Mouse (Mus musculus): ENCODE measurements around the gene Noxo1. TPM values are rescaled to one million over a fixed set of nuclear protein-coding genes. Genes with fewer than 3 reads are reported as not detected.
"Not testable (repeated sequence)": the region's sequence is repeated elsewhere in the genome, so short reads cannot be mapped to it uniquely, and the experiment has no call there.

Gene Noxo1
- total RNA-seq, 2 experiments from 2014 or later: 0.77 to 0.99 TPM

- not testable (repeated sequence) for DNase-seq
Measured at GRCm38 (mm10) chr17:24720616-24721015, 24.6 kb downstream of the Noxo1 start.

- not testable (repeated sequence) for DNase-seq
Measured at GRCm38 (mm10) chr17:24721383-24721955, 25.4 kb downstream of the Noxo1 start.

GRCm38 (mm10) chr17:24722220-24722924, 26.3 kb downstream of the Noxo1 start:
- no peak for DNase-seq

DNA sequence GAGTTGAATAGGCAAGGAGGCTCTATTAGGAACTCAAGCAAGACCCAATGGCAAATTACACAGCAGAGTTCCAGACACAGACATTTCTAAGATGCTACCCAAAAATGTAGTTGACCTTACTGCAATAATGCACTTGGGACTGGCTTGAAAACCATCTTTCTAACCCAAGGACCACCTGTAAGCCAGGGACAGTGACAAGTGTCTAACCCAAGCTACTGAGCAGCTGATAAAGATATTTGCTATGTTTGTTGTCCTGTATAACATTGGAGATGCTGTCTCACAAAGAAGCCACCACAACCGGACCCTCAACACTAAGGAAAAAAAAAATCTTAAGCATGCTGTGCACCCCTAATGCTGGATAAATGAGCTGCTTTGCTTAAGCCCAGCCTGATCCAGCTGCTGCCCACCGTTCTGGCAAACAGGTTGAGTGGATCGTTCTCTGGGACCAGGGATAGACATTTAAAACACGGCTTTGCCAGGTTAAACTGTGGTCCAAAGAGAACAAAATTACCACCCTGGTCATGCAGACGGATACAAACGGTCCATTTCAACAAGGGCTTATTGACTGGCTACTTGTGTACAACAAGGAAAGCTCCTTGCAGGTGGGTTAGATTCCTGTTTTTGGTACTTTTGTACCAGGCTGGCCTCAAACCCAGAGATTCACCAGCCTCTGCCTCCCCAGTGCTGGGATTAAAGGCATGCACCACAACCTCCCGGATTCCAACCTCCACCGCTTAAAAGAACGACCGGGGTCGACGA, 27.3 kb downstream of the Noxo1 start:
- no peak for DNase-seq

GRCm38 (mm10) chr17:24723881-24724180, 27.8 kb downstream of the Noxo1 start:
- DNase-seq: no peak

DNA sequence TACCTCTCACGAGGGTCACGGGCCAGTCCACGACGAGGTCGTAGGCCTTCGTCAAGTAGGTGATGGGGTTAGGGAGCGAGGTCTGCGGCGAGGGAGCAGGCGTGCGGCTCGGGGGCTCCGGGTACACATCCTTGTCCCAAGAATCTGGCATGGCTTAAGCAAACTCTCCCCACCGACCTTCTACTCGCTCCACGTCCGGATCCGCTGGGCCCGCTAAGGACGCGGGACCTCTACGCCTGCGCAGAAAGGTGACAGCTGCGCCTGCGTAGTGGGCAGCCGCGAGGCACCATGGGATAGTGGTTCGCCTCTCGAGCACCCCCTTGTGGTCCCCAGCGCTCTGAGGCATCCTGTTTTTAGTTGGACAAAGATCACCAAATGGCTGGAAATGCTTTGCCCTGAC, 28.1 kb downstream of the Noxo1 start, which contains the start of gene Ndufb10:
Ndufb10 (minus strand) TSS at position 295 of the 400 bp plus-strand sequence.
- peak; percentile 96 to 98 for DNase-seq

DNA sequence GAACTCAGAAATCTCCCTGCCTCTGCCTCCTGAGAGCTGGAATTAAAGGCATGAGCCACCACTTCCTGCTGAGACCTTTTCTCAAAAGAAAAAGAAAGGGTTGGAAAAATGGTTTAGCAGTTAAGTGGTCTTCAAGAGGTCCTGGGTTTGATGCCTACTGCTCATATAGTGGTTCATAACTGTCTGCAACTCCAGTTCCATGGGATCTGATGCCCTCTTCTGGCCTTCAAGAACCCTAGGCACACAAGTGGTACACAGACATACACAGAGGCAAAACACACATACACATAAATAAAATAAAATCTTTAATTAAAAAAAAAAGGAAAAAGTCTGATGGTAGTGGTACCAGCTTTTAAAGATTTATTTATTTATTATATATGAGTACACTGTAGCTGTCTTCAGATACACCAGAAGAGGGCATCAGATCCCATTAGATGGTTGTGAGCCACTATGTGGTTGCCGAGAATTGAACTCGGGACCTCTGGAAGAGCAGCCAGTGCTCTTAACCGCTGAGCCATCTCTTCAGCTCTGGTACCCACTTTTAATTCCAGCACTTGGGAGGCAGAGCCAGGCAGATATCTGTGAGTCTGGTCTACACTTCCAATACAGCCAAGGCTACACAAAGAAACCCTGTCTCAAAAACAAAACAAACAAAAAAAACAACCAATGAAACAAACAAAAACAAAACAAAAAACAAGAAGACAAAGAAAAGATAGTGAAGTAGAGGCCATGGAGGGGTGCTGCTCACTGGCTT, 29.8 kb downstream of the Noxo1 start:
- no peak for DNase-seq

- DNase-seq: peak; percentile 66 to 75
Measured at GRCm38 (mm10) chr17:24727618-24728017, 31.6 kb downstream of the Noxo1 start, which contains the start of gene Rpl3l. Gene Rpl3l (plus strand): TSS chr17:24727820.

- no peak for DNase-seq
Measured at GRCm38 (mm10) chr17:24728184-24728583, 32.1 kb downstream of the Noxo1 start.

GRCm38 (mm10) chr17:24729067-24729466, 33.0 kb downstream of the Noxo1 start:
- peak in 1 of 2 experiments; percentile 47 for DNase-seq

DNA sequence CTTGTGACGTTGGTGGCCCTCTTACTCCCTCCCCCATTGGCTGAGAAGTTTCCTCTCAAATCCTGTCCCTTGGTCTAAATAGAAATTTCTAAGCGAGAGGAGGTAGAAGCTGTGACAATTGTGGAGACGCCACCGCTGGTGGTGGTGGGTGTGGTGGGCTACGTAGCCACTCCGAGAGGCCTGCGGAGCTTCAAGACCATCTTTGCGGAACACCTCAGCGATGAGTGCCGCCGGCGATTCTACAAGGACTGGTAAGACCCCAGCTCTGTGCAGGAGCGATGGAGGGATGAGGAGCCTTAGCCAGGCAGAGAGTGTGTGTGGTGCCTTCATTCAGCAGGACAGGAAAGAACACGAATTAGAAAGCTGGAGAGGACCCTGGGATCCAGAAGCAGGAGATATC, 34.8 kb downstream of the Noxo1 start:
- DNase-seq: no peak

GRCm38 (mm10) chr17:24732233-24732935, 36.4 kb downstream of the Noxo1 start:
- DNase-seq: peak; percentile 71 to 85

DNA sequence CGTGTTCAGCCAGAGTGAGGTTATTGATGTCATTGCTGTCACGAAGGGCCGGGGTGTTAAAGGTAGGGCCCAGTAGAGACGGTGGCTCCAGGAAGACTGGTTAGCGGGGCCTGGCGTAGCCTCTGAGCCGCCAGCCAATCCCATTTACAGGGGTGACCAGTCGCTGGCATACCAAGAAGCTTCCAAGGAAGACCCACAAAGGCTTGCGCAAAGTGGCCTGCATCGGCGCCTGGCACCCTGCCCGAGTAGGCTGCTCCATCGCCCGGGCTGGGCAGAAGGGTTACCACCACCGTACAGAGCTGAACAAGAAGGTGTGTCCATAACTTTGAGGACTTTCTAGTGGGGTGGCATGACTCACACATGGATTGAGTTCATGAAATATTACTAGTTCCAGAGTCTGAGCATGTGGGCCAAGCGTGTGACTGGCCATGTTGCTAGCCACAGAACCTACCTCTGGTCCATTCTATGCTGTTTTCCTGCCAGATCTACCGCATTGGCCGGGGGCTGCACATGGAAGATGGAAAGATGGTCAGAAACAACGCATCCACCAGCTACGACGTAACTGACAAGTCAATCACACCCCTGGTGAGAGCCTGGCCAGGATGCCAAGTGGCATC, 37.5 kb downstream of the Noxo1 start:
- no peak for DNase-seq

GRCm38 (mm10) chr17:24734513-24734912, 38.5 kb downstream of the Noxo1 start:
- no peak for DNase-seq

GRCm38 (mm10) chr17:24735446-24735845, 39.4 kb downstream of the Noxo1 start:
- DNase-seq: no peak

GRCm38 (mm10) chr17:24736330-24737051, 40.5 kb downstream of the Noxo1 start, which contains the start of gene Msrb1:
Gene Msrb1 (plus strand): TSS chr17:24736642.
- peak; percentile 98 to 99 for DNase-seq

GRCm38 (mm10) chr17:24737135-24737810, 41.2 kb downstream of the Noxo1 start:
- peak in 1 of 2 experiments; percentile 42 for DNase-seq

- no peak for DNase-seq
Measured at GRCm38 (mm10) chr17:24738238-24738637, 42.2 kb downstream of the Noxo1 start.

- DNase-seq: no peak
Measured at GRCm38 (mm10) chr17:24739926-24740325, 43.9 kb downstream of the Noxo1 start.

- DNase-seq: no peak
Measured at GRCm38 (mm10) chr17:24742307-24742706, 46.3 kb downstream of the Noxo1 start.

Data from heart, adult 18-20 months (tissue).